Mouse (Mus musculus): ENCODE results near the gene Lekr1.

- TF ChIP-seq USF1 (IDR thresholded peaks at IDR 0.05; ENCODE audit: low read depth) (no peak), MYOD1 (IDR thresholded peaks at IDR 0.05; ENCODE audit: control insufficient read depth, insufficient read length, low read depth) (no peak), CTCF (IDR thresholded peaks at IDR 0.05; ENCODE audit: control insufficient read depth, insufficient read depth, insufficient read length) (no peak), MYOG (IDR thresholded peaks at IDR 0.05; ENCODE audit: control insufficient read depth, extremely low read depth, insufficient read length) (no peak)
Measured at GRCm38 (mm10) chr3:65629565-65630112, 36.4 kb upstream of the Lekr1 start.

Data from C2C12 (cell line).